Mouse (Mus musculus): ENCODE data around the gene Dpm1. TPM values are rescaled to one million over a fixed set of nuclear protein-coding genes. Genes with fewer than 3 reads are reported as not detected.
A peak's percentile ranks its signal among the peaks of the same experiment; 100 is the strongest.

The Dpm1 gene
- polyA plus RNA-seq, 2 experiments: 18.4 to 90.6 TPM

- ATAC-seq (ENCODE audit: low FRiP score, low read depth): no peak
- Histone ChIP-seq H3K9me3 (ENCODE audit: control insufficient read depth, low read length) (no peaks in the 10 kb centered on the region), H3K4me3 (replicated peaks; ENCODE audit: low read length) (no peak overlapping the region), H3K27ac (replicated peaks; ENCODE audit: low read depth, low read length) (no peak overlapping the region), H3K4me2 (replicated peaks; ENCODE audit: low read depth, low read length, severe bottlenecking) (no peak overlapping the region), H3K9ac (ENCODE audit: low read depth, low read length, severe bottlenecking) (no peak overlapping the region), H3K27me3 (ENCODE audit: control insufficient read depth, insufficient read depth, low read length) (no peaks in the 10 kb centered on the region), H3K36me3 (ENCODE audit: control insufficient read depth, insufficient read depth, low read length) (no peaks in the 10 kb centered on the region), H3K4me1 (ENCODE audit: control insufficient read depth, insufficient read depth, low read length) (no peaks in the 10 kb centered on the region)
- no peak for TF ChIP-seq POLR2A (IDR thresholded peaks at IDR 0.05; ENCODE audit: borderline replicate concordance, extremely low read depth, insufficient read depth, insufficient read length)
- WGBS: 58% methylated on average over 4 of the region's 4 CpGs
- DNase-seq (ENCODE audit: low spot score): no peak
Measured at GRCm38 (mm10) chr2:168243278-168243677, 12.9 kb upstream of the Dpm1 start.

- Histone ChIP-seq H3K4me1 (ENCODE audit: control insufficient read depth, insufficient read depth, low read length) (no peaks in the 10 kb centered on the region), H3K4me3 (replicated peaks; ENCODE audit: low read length) (no peak overlapping the region), H3K9me3 (ENCODE audit: control insufficient read depth, low read length) (no peaks in the 10 kb centered on the region), H3K27me3 (ENCODE audit: control insufficient read depth, insufficient read depth, low read length) (no peaks in the 10 kb centered on the region), H3K36me3 (ENCODE audit: control insufficient read depth, insufficient read depth, low read length) (no peaks in the 10 kb centered on the region), H3K9ac (ENCODE audit: low read depth, low read length, severe bottlenecking) (no peak overlapping the region), H3K27ac (replicated peaks; ENCODE audit: low read depth, low read length) (no peak overlapping the region), H3K4me2 (replicated peaks; ENCODE audit: low read depth, low read length, severe bottlenecking) (no peak overlapping the region)
- TF ChIP-seq POLR2A (IDR thresholded peaks at IDR 0.05; ENCODE audit: borderline replicate concordance, extremely low read depth, insufficient read depth, insufficient read length): no peak
- DNase-seq (ENCODE audit: low spot score): no peak
- ATAC-seq (ENCODE audit: low FRiP score, low read depth): no peak
Measured at GRCm38 (mm10) chr2:168242841-168243240, 12.4 kb upstream of the Dpm1 start.

GRCm38 (mm10) chr2:168238335-168238734 is 7.9 kb upstream of the Dpm1 start:
- no peak for TF ChIP-seq POLR2A (IDR thresholded peaks at IDR 0.05; ENCODE audit: borderline replicate concordance, extremely low read depth, insufficient read depth, insufficient read length)
- no peak for ATAC-seq (ENCODE audit: low FRiP score, low read depth)
- no peak overlapping the region for H3K4me2 ChIP-seq (replicated peaks; ENCODE audit: low read depth, low read length, severe bottlenecking)
- H3K4me1 ChIP-seq (ENCODE audit: control insufficient read depth, insufficient read depth, low read length): no peaks in the 10 kb centered on the region
- H3K4me3 ChIP-seq (replicated peaks; ENCODE audit: low read length): no peak overlapping the region
- H3K27ac ChIP-seq (replicated peaks; ENCODE audit: low read depth, low read length): no peak overlapping the region
- WGBS: 83% methylated on average over 4 of the region's 4 CpGs
- H3K9ac ChIP-seq (ENCODE audit: low read depth, low read length, severe bottlenecking): no peak overlapping the region
- H3K9me3 ChIP-seq (ENCODE audit: control insufficient read depth, low read length): no peaks in the 10 kb centered on the region
- DNase-seq (ENCODE audit: low spot score): no peak
- peaks cover 10% of the 10 kb centered on the region; the same call in 1 of the 2 replicates for H3K36me3 ChIP-seq (ENCODE audit: control insufficient read depth, insufficient read depth, low read length)
- no peaks in the 10 kb centered on the region for H3K27me3 ChIP-seq (ENCODE audit: control insufficient read depth, insufficient read depth, low read length)

- Histone ChIP-seq H3K9me3 (ENCODE audit: control insufficient read depth, low read length) (no peaks in the 10 kb centered on the region), H3K4me2 (replicated peaks; ENCODE audit: low read depth, low read length, severe bottlenecking) (no peak overlapping the region), H3K9ac (ENCODE audit: low read depth, low read length, severe bottlenecking) (no peak overlapping the region), H3K36me3 (ENCODE audit: control insufficient read depth, insufficient read depth, low read length) (peaks cover 17% of the 10 kb centered on the region), H3K27ac (replicated peaks; ENCODE audit: low read depth, low read length) (no peak overlapping the region), H3K4me1 (ENCODE audit: control insufficient read depth, insufficient read depth, low read length) (peaks cover 19% of the 10 kb centered on the region), H3K4me3 (replicated peaks; ENCODE audit: low read length) (no peak overlapping the region), H3K27me3 (ENCODE audit: control insufficient read depth, insufficient read depth, low read length) (no peaks in the 10 kb centered on the region)
- WGBS: 89% methylated on average over 5 of the region's 5 CpGs
- DNase-seq (ENCODE audit: low spot score) (no peak), ATAC-seq (ENCODE audit: low FRiP score, low read depth) (no peak)
- TF ChIP-seq POLR2A (IDR thresholded peaks at IDR 0.05; ENCODE audit: borderline replicate concordance, extremely low read depth, insufficient read depth, insufficient read length): no peak
Measured at GRCm38 (mm10) chr2:168233286-168233685, 2.9 kb upstream of the Dpm1 start.

GRCm38 (mm10) chr2:168231471-168231829 is 1.1 kb upstream of the Dpm1 start:
- no peak for TF ChIP-seq POLR2A (IDR thresholded peaks at IDR 0.05; ENCODE audit: borderline replicate concordance, extremely low read depth, insufficient read depth, insufficient read length)
- peak overlapping the region; percentile 100 for H3K4me3 ChIP-seq (replicated peaks; ENCODE audit: low read length)
- H3K4me2 ChIP-seq (replicated peaks; ENCODE audit: low read depth, low read length, severe bottlenecking): peak overlapping the region; percentile 97
- H3K27me3 ChIP-seq (ENCODE audit: control insufficient read depth, insufficient read depth, low read length): no peaks in the 10 kb centered on the region
- peak overlapping the region; percentile 93 for H3K9ac ChIP-seq (ENCODE audit: low read depth, low read length, severe bottlenecking)
- ATAC-seq (ENCODE audit: low FRiP score, low read depth) (no peak), DNase-seq (ENCODE audit: low spot score) (no peak)
- no peaks in the 10 kb centered on the region for H3K9me3 ChIP-seq (ENCODE audit: control insufficient read depth, low read length)
- H3K4me1 ChIP-seq (ENCODE audit: control insufficient read depth, insufficient read depth, low read length): peaks cover 19% of the 10 kb centered on the region
- no peak overlapping the region for H3K27ac ChIP-seq (replicated peaks; ENCODE audit: low read depth, low read length)
- 57% methylated on average over 33 of the region's 33 CpGs for WGBS
- H3K36me3 ChIP-seq (ENCODE audit: control insufficient read depth, insufficient read depth, low read length): peaks cover 25% of the 10 kb centered on the region

Measured in limb, embryonic 14.5 days (tissue).